Mouse (Mus musculus) kidney, embryonic 14.5 days (tissue): Measurements from ENCODE around the gene Nacc1. TPM values are rescaled to one million over a fixed set of nuclear protein-coding genes. Genes with fewer than 3 reads are reported as not detected.

Experiments
- ATAC-seq: fragments of 200-750 bp; cut with Nextera tagmentation; 2 replicates; pipeline ENCODE4 v1.8.0; 2017; ENCODE audit warnings: moderate number of reproducible peaks, mild to moderate bottlenecking, moderate TSS enrichment, moderate library complexity; ENCODE audit not compliant: low FRiP score, low TSS enrichment
- H3K27ac ChIP-seq: fragments of 300-500 bp; sonication (generic); 2 replicates; pipeline ENCODE4 v1.5.1; 2014; ENCODE audit warnings: low read depth, mild to moderate bottlenecking, low read length, moderate library complexity, mixed read lengths
- H3K27me3 ChIP-seq: fragments of 300-500 bp; sonication (generic); 2 replicates; pipeline ENCODE4 v1.6.1; 2014; ENCODE audit warnings: mild to moderate bottlenecking, low read length; ENCODE audit not compliant: control insufficient read depth, insufficient read depth
- H3K36me3 ChIP-seq: fragments of 300-500 bp; sonication (generic); 2 replicates; pipeline ENCODE4 v1.6.1; 2014; ENCODE audit warnings: low read length, mixed read lengths; ENCODE audit not compliant: control insufficient read depth, insufficient read depth
- H3K4me1 ChIP-seq: fragments of 300-500 bp; sonication (generic); 2 replicates; pipeline ENCODE4 v1.6.1; 2014; ENCODE audit warnings: low read length, mixed read lengths; ENCODE audit not compliant: control insufficient read depth, insufficient read depth
- H3K4me2 ChIP-seq: fragments of 300-500 bp; sonication (generic); replicated peaks from 2 replicates; pipeline ENCODE4 v1.6.1; 2014; ENCODE audit warnings: low read depth, mild to moderate bottlenecking, low read length
- H3K4me3 ChIP-seq: fragments of 300-500 bp; sonication (generic); 2 replicates; pipeline ENCODE4 v1.5.1; 2014; ENCODE audit warnings: mild to moderate bottlenecking, low read length
- H3K9ac ChIP-seq: fragments of 300-500 bp; sonication (generic); 2 replicates; pipeline ENCODE4 v1.6.1; 2014; ENCODE audit warnings: low read depth, mild to moderate bottlenecking, low read length, moderate library complexity
- H3K9me3 ChIP-seq: fragments of 300-500 bp; sonication (generic); 2 replicates; pipeline ENCODE4 v1.6.1; 2016; ENCODE audit warnings: low read length; ENCODE audit not compliant: control insufficient read depth
- WGBS: fragments of 180-500 bp; shearing (Covaris S2); extraction: QIAGEN DNeasy Blood & Tissue Kit; methylation state at CpG from one replicate; pipeline ENCODE4 v1.1.7; 2014; 5-methylcytosine and 5-hydroxymethylcytosine counted together
- polyA plus RNA-seq: library from polyadenylated mRNA; unstranded; fragments of >200 nt; fragmentation: Nextera tagmentation; extraction: Ambion mirVana; gene quantifications from 2 replicates; pipeline ENCODE4 v1.2.1, GENCODE M21; 2014

The Nacc1 gene
- polyA plus RNA-seq, 1 experiment from 2014 or later = 33.1 TPM

GRCm38 (mm10) chr8:84699861-84700322 lies 12.2 kb upstream of the Nacc1 start:
- H3K27ac ChIP-seq = peak overlapping the region; percentile 55; the same call in 1 of the 2 replicates
- no peak overlapping the region for H3K4me2 ChIP-seq
- ATAC-seq = peak; percentile 8
- no peaks in the 10 kb centered on the region for H3K9me3 ChIP-seq
- peaks cover 44% of the 10 kb centered on the region for H3K36me3 ChIP-seq
- H3K4me3 ChIP-seq = no peak overlapping the region
- WGBS = 69% methylated on average over 7 of the region's 7 CpGs
- peaks cover 36% of the 10 kb centered on the region for H3K27me3 ChIP-seq
- H3K4me1 ChIP-seq = peaks cover 17% of the 10 kb centered on the region
- no peak overlapping the region for H3K9ac ChIP-seq

- ATAC-seq = no peak
- Histone ChIP-seq H3K36me3 (peaks cover 45% of the 10 kb centered on the region), H3K4me2 (no peak overlapping the region), H3K27ac (no peak overlapping the region), H3K4me1 (peaks cover 10% of the 10 kb centered on the region), H3K27me3 (peaks cover 27% of the 10 kb centered on the region), H3K9ac (no peak overlapping the region), H3K9me3 (no peaks in the 10 kb centered on the region), H3K4me3 (no peak overlapping the region)
- WGBS = 92% methylated on average over 9 of the region's 9 CpGs
Observed at GRCm38 (mm10) chr8:84698929-84699401, 11.3 kb upstream of the Nacc1 start.

- no peaks in the 10 kb centered on the region for H3K9me3 ChIP-seq
- H3K27ac ChIP-seq = no peak overlapping the region
Observed at GRCm38 (mm10) chr8:84698288-84698687, 10.6 kb upstream of the Nacc1 start.

GRCm38 (mm10) chr8:84697166-84698130 lies 9.8 kb upstream of the Nacc1 start:
- H3K4me3 ChIP-seq = no peak overlapping the region
- no peak overlapping the region for H3K27ac ChIP-seq
- no peak overlapping the region for H3K4me2 ChIP-seq
- peaks cover 58% of the 10 kb centered on the region for H3K36me3 ChIP-seq
- no peaks in the 10 kb centered on the region for H3K9me3 ChIP-seq
- WGBS = 89% methylated on average over 14 of the region's 14 CpGs
- peaks cover 12% of the 10 kb centered on the region for H3K27me3 ChIP-seq
- H3K4me1 ChIP-seq = peaks cover 6% of the 10 kb centered on the region; the same call in 1 of the 2 replicates
- no peak overlapping the region for H3K9ac ChIP-seq
- no peak for ATAC-seq

More at GRCm38 (mm10) chr8:84698288-84698687, 10.6 kb upstream of the Nacc1 start:
- ATAC-seq = no peak
- Histone ChIP-seq H3K4me2 (no peak overlapping the region), H3K4me1 (peaks cover 6% of the 10 kb centered on the region; the same call in 1 of the 2 replicates), H3K36me3 (peaks cover 52% of the 10 kb centered on the region), H3K9ac (no peak overlapping the region), H3K27me3 (peaks cover 20% of the 10 kb centered on the region), H3K4me3 (no peak overlapping the region)
- WGBS = 91% methylated on average over 5 of the region's 5 CpGs

GRCm38 (mm10) chr8:84695140-84695539 lies 7.5 kb upstream of the Nacc1 start:
- Histone ChIP-seq H3K9ac (no peak overlapping the region), H3K4me3 (no peak overlapping the region), H3K27me3 (no peaks in the 10 kb centered on the region), H3K4me1 (peaks cover 3% of the 10 kb centered on the region; the same call in 1 of the 2 replicates), H3K4me2 (no peak overlapping the region), H3K27ac (no peak overlapping the region), H3K36me3 (peaks cover 73% of the 10 kb centered on the region), H3K9me3 (no peaks in the 10 kb centered on the region)
- 94% methylated on average over 6 of the region's 6 CpGs for WGBS
- ATAC-seq = no peak

- no peaks in the 10 kb centered on the region for H3K27me3 ChIP-seq
- H3K9me3 ChIP-seq = no peaks in the 10 kb centered on the region
- no peak overlapping the region for H3K9ac ChIP-seq
- peaks cover 7% of the 10 kb centered on the region; the same call in 1 of the 2 replicates for H3K4me1 ChIP-seq
- H3K36me3 ChIP-seq = peaks cover 60% of the 10 kb centered on the region
- 69% methylated on average over 4 of the region's 4 CpGs for WGBS
- H3K4me3 ChIP-seq = no peak overlapping the region
- H3K27ac ChIP-seq = no peak overlapping the region
- H3K4me2 ChIP-seq = no peak overlapping the region
- no peak for ATAC-seq
Observed at GRCm38 (mm10) chr8:84693332-84693731, 5.7 kb upstream of the Nacc1 start.

GRCm38 (mm10) chr8:84689091-84689915 lies 1.6 kb upstream of the Nacc1 start:
- peaks cover 25% of the 10 kb centered on the region for H3K4me1 ChIP-seq
- peak overlapping the region; percentile 85 for H3K4me2 ChIP-seq
- peaks cover 29% of the 10 kb centered on the region; the same call in 1 of the 2 replicates for H3K36me3 ChIP-seq
- H3K9me3 ChIP-seq = no peaks in the 10 kb centered on the region
- peak; percentile 84 for ATAC-seq
- H3K4me3 ChIP-seq = peak overlapping the region; percentile 78
- WGBS = under 1% methylated on average over 47 of the region's 47 CpGs
- H3K9ac ChIP-seq = peak overlapping the region; percentile 77
- no peaks in the 10 kb centered on the region for H3K27me3 ChIP-seq
- peak overlapping the region; percentile 43; the same call in 1 of the 2 replicates for H3K27ac ChIP-seq

- Histone ChIP-seq H3K27ac (peak overlapping the region; percentile 92), H3K9me3 (no peaks in the 10 kb centered on the region), H3K4me1 (peaks cover 25% of the 10 kb centered on the region), H3K9ac (peak overlapping the region; percentile 97), H3K27me3 (no peaks in the 10 kb centered on the region), H3K36me3 (peaks cover 28% of the 10 kb centered on the region; the same call in 1 of the 2 replicates), H3K4me3 (peak overlapping the region; percentile 91), H3K4me2 (peak overlapping the region; percentile 84)
- WGBS = under 1% methylated on average over 55 of the region's 62 CpGs
- peak; percentile 45 for ATAC-seq
Observed at GRCm38 (mm10) chr8:84687003-84687704, 508 bp downstream of the Nacc1 start.
